Comparison of ENCODE assay signal across 19 mouse cellular contexts in genomic region chr3:122733806-122734205, GRCm38 (mm10). TPM values are rescaled to one million over a fixed set of nuclear protein-coding genes. Genes with fewer than 3 reads are reported as not detected.
A peak's percentile ranks its signal among the peaks of the same experiment; 100 is the strongest.
DNase-seq lines count a peak whose midpoint lies in the region; ATAC-seq and TF ChIP-seq lines count a peak whose summit lies in the region.
"Had no signal": no experiment of that assay in that cellular context is flagged by ENCODE, and none has a peak within 500 bp of the region (broad histone marks: within the 10 kb centered on the region; RNA-seq: fewer than 3 reads in every experiment).

No protein-coding gene starts in this region.

- intact Hi-C loops in heart, postnatal 25 days (cut with DNase I) = loop anchor here (5.0 kb wide), 2 partner anchors 48 to 168 kb away; no protein-coding TSS in a partner anchor

- DNase-seq in lung, adult 2 months = no peak
- DNase-seq in adrenal gland, adult 2 months = peak; percentile 82
- peak; percentile 29 for DNase-seq in adrenal gland, postnatal 25 days
- peak; percentile 43 for DNase-seq in retina, embryonic 14.5 days (ENCODE audit: low spot score)
- DNase-seq in heart, postnatal 25 days (ENCODE audit: low spot score) = no peak
- no peak for DNase-seq in thymus, adult 2 months
- DNase-seq in c-Kit-positive CD71-positive TER-119-positive erythroid progenitor cells, embryonic 14.5 days (ENCODE audit: low spot score) = no peak
- DNase-seq: cerebellum, adult 9-11 months; kidney, adult 18-20 months; kidney, postnatal 25 days; right cerebral cortex, postnatal 4 days; thymus, postnatal 25 days had no signal

- no peaks in the 10 kb centered on the region for H3K9me3 ChIP-seq in lung, embryonic 15.5 days
- H3K9me3 ChIP-seq: embryonic facial prominence, embryonic 13.5 days; forebrain, embryonic 10.5 days; heart, embryonic 13.5 days; neural tube, embryonic 13.5 days had no signal

- H3K36me3 ChIP-seq in lung, embryonic 15.5 days = no peaks in the 10 kb centered on the region
- H3K36me3 ChIP-seq in thymus, adult 2 months (ENCODE audit: control insufficient read depth, insufficient read depth, low read length) = no peaks in the 10 kb centered on the region
- H3K36me3 ChIP-seq: embryonic facial prominence, embryonic 13.5 days; forebrain, embryonic 10.5 days; heart, embryonic 13.5 days; neural tube, embryonic 13.5 days had no signal

- no peak overlapping the region for H3K27ac ChIP-seq in lung, embryonic 15.5 days
- no peak overlapping the region for H3K27ac ChIP-seq in thymus, adult 2 months (ENCODE audit: control insufficient read depth, insufficient read depth, low read length)
- H3K27ac ChIP-seq: embryonic facial prominence, embryonic 13.5 days; forebrain, embryonic 10.5 days; heart, embryonic 13.5 days; neural tube, embryonic 13.5 days had no signal

- ATAC-seq in lung, embryonic 15.5 days (ENCODE audit: borderline replicate concordance, extremely low read depth, low FRiP score, low TSS enrichment) = no peak
- ATAC-seq: CD4-positive, CD25-positive, alpha-beta regulatory T cell, adult 4 months had no signal

- no peak for TF ChIP-seq POLR2A in lung, adult 2 months (IDR thresholded peaks at IDR 0.05; ENCODE audit: borderline replicate concordance, extremely low read depth, low read depth, low read length)
- no peak for TF ChIP-seq POLR2A in thymus, adult 2 months (IDR thresholded peaks at IDR 0.05; ENCODE audit: control insufficient read depth, extremely low read depth, insufficient read depth, low read length, poor library complexity)

- peak overlapping the region; percentile 63; the same call in 1 of the 2 replicates for H3K4me2 ChIP-seq in lung, embryonic 15.5 days
- H3K4me2 ChIP-seq: embryonic facial prominence, embryonic 13.5 days; heart, embryonic 13.5 days; neural tube, embryonic 13.5 days had no signal

- no peak overlapping the region for H3K9ac ChIP-seq in lung, embryonic 15.5 days
- H3K9ac ChIP-seq: embryonic facial prominence, embryonic 13.5 days; heart, embryonic 13.5 days; neural tube, embryonic 13.5 days had no signal

- no peak overlapping the region for H3K4me3 ChIP-seq in lung, embryonic 15.5 days
- no peak overlapping the region for H3K4me3 ChIP-seq in lung, adult 2 months (replicated peaks; ENCODE audit: extremely low read depth, low read depth, low read length)
- H3K4me3 ChIP-seq in thymus, adult 2 months (ENCODE audit: control insufficient read depth, insufficient read depth, low read length) = no peak overlapping the region
- H3K4me3 ChIP-seq: embryonic facial prominence, embryonic 13.5 days; forebrain, embryonic 10.5 days; heart, embryonic 13.5 days; neural tube, embryonic 13.5 days had no signal

- 0 out of 2 replicates have a peak, but pooled peaks cover 3% of the 10 kb centered on the region for H3K4me1 ChIP-seq in lung, embryonic 15.5 days
- H3K4me1 ChIP-seq in lung, adult 2 months (ENCODE audit: control insufficient read depth, insufficient read depth, low read length) = no peaks in the 10 kb centered on the region
- H3K4me1 ChIP-seq in thymus, adult 2 months (replicated peaks; ENCODE audit: control insufficient read depth, insufficient read depth, low read length) = no peaks in the 10 kb centered on the region

- no peaks in the 10 kb centered on the region for H3K27me3 ChIP-seq in lung, embryonic 15.5 days
- no peaks in the 10 kb centered on the region for H3K27me3 ChIP-seq in thymus, adult 2 months (ENCODE audit: control insufficient read depth, insufficient read depth, low read length)
- H3K27me3 ChIP-seq: embryonic facial prominence, embryonic 13.5 days; heart, embryonic 13.5 days; neural tube, embryonic 13.5 days had no signal

- TF ChIP-seq CTCF in lung, adult 2 months (IDR thresholded peaks at IDR 0.05; ENCODE audit: insufficient read depth, low read length) = no peak
- no peak for TF ChIP-seq CTCF in thymus, adult 2 months (IDR thresholded peaks at IDR 0.05; ENCODE audit: borderline replicate concordance, control insufficient read depth, extremely low read depth, insufficient read depth, low read length, poor library complexity)

- WGBS in lung, embryonic 15.5 days = 49% methylated on average over 3 of the region's 3 CpGs
- 70% methylated on average over 3 of the region's 3 CpGs for WGBS in lung, adult 2 months
- WGBS in thymus, adult 2 months = 95% methylated on average over 3 of the region's 3 CpGs

RNA-seq across cellular contexts. Expression of gene Pde5a, which starts 5.1 kb away (rescaled TPM):
- polyA plus RNA-seq in lung, embryonic 15.5 days (2015; fragmentation: Nextera tagmentation; extraction: Ambion mirVana) = 27.8 and 28.9 TPM in 2 replicates
- 24.4 and 35.5 TPM in 2 replicates for polyA plus RNA-seq in lung, adult 2 months (2012; rRNA removed)
- 10 to 100 TPM; 46.5 to 48.8 TPM for total RNA-seq in adrenal gland, adult 2 months (2021)
- 4.6 and 7.3 TPM in 2 replicates for polyA plus RNA-seq in adrenal gland, adult 2 months (2012; rRNA removed)
- 30.3 and 49.4 TPM in 2 replicates for total RNA-seq in adrenal gland, postnatal 25 days (2021)
- total RNA-seq in heart, postnatal 25 days (2021) = 1 to 10 TPM; 5.0 to 6.2 TPM
- 2.6 and 3.6 TPM in 2 replicates for polyA plus RNA-seq in thymus, adult 2 months (2012; rRNA removed)
- total RNA-seq: MEL had no signal

Comparison
In these comparisons a context has a peak if more than half of its experiments do, and no peak if none do; other contexts are left out.
1. DNase-seq: peak in adrenal gland, adult 2 months (single experiment), adrenal gland, postnatal 25 days (single experiment) and retina, embryonic 14.5 days (single experiment); none in lung, adult 2 months (single experiment), heart, postnatal 25 days (single experiment), thymus, adult 2 months (single experiment) and c-Kit-positive CD71-positive TER-119-positive erythroid progenitor cells, embryonic 14.5 days (single experiment).